Mouse (Mus musculus): ENCODE measurements around the gene Morn5. TPM values are rescaled to one million over a fixed set of nuclear protein-coding genes. Genes with fewer than 3 reads are reported as not detected.

Gene Morn5
- polyA plus RNA-seq, 1 experiment: 2.3 TPM

GRCm38 (mm10) chr2:36093914-36094475 lies 44.7 kb downstream of the Morn5 start:
- DNase-seq (ENCODE audit: low read depth): no peak
- TF ChIP-seq CTCF (IDR thresholded peaks at IDR 0.05; ENCODE audit: borderline replicate concordance, extremely low read depth, insufficient read depth, insufficient read length): no peak
- TF ChIP-seq POLR2A (IDR thresholded peaks at IDR 0.05; ENCODE audit: borderline replicate concordance, extremely low read depth, insufficient read depth, insufficient read length, poor library complexity, severe bottlenecking): no peak

GRCm38 (mm10) chr2:36097129-36097815 lies 48.0 kb downstream of the Morn5 start:
- no peak for DNase-seq (ENCODE audit: low read depth)
- TF ChIP-seq POLR2A (IDR thresholded peaks at IDR 0.05; ENCODE audit: borderline replicate concordance, extremely low read depth, insufficient read depth, insufficient read length, poor library complexity, severe bottlenecking) (no peak), CTCF (IDR thresholded peaks at IDR 0.05; ENCODE audit: borderline replicate concordance, extremely low read depth, insufficient read depth, insufficient read length) (no peak)

DNA sequence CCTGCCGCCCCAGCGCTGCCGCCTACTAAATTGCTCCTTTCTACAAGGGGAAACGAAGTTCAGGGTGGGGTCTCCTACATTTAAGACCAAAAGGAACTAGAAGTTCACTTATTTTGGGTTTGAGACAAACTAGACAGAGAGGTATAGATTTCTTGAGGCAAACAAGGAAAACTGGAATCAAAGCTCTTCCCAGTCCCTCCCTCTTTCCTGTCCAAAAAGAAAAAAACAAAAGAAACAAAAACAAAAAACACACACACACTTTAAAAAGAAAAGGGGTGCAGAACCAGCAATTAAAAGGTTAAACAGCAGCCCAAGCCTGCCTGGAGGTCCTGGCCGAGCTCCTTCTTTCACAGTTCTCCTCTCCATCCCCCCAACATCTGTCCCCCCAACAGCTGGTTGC lies 48.8 kb downstream of the Morn5 start:
- no peak for DNase-seq (ENCODE audit: low read depth)
- TF ChIP-seq POLR2A (IDR thresholded peaks at IDR 0.05; ENCODE audit: borderline replicate concordance, extremely low read depth, insufficient read depth, insufficient read length, poor library complexity, severe bottlenecking) (no peak), CTCF (IDR thresholded peaks at IDR 0.05; ENCODE audit: borderline replicate concordance, extremely low read depth, insufficient read depth, insufficient read length) (no peak)

DNA sequence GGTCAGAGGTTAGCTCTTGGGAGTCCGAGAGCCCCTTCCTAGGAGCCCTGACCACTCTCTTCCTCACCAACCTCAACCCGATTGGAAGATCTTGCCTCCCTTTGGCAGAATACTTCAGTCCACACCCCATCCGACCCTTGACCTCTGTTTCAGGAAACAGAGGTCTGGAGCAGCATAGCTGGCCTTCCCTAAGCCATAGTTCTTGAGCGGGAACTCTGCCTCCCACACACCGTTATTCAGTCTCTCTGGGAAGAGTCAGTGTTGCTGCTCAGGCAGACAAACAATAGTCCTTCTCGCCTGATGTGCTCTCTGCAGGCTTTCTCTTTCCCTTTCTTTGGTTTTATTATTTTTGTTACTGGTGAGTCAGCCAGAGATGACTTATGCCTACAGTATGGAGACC lies 50.5 kb downstream of the Morn5 start:
- no peak for TF ChIP-seq CTCF (IDR thresholded peaks at IDR 0.05; ENCODE audit: borderline replicate concordance, extremely low read depth, insufficient read depth, insufficient read length)
- DNase-seq (ENCODE audit: low read depth): no peak

GRCm38 (mm10) chr2:36101866-36102558 lies 52.8 kb downstream of the Morn5 start:
- DNase-seq (ENCODE audit: low read depth): no peak
- TF ChIP-seq POLR2A (IDR thresholded peaks at IDR 0.05; ENCODE audit: borderline replicate concordance, extremely low read depth, insufficient read depth, insufficient read length, poor library complexity, severe bottlenecking) (no peak), CTCF (IDR thresholded peaks at IDR 0.05; ENCODE audit: borderline replicate concordance, extremely low read depth, insufficient read depth, insufficient read length) (no peak)

- TF ChIP-seq POLR2A (IDR thresholded peaks at IDR 0.05; ENCODE audit: borderline replicate concordance, extremely low read depth, insufficient read depth, insufficient read length, poor library complexity, severe bottlenecking): no peak
- TF ChIP-seq CTCF (IDR thresholded peaks at IDR 0.05; ENCODE audit: borderline replicate concordance, extremely low read depth, insufficient read depth, insufficient read length): no peak
- peak; percentile 51 for DNase-seq (ENCODE audit: low read depth)
Measured at GRCm38 (mm10) chr2:36102559-36102946, 53.3 kb downstream of the Morn5 start.

DNA sequence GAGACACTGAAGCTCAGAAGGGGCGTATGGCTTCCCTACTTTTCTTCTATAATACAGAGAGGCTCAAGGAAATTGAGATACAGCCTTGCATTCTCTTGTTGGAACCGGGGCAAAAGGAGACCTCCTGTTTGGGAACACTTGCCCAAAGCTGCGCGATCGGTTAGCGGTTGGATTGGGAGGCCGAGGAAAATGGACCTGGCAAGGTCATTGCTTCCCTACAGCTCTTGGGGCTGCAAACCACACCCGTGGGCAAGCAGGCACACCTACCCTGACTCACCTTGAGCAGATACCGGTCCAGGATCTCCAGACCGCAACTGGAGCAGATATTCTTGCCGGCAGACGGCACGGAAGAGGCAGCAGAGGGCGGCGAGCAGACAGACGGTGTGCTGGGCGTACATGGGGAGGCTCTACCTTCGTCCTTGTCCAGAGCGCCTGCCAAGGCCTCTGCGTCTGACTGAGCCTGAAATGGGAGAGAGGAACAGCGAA lies 53.9 kb downstream of the Morn5 start:
- DNase-seq (ENCODE audit: low read depth): no peak
- no peak for TF ChIP-seq POLR2A (IDR thresholded peaks at IDR 0.05; ENCODE audit: borderline replicate concordance, extremely low read depth, insufficient read depth, insufficient read length, poor library complexity, severe bottlenecking)
- no peak for TF ChIP-seq CTCF (IDR thresholded peaks at IDR 0.05; ENCODE audit: borderline replicate concordance, extremely low read depth, insufficient read depth, insufficient read length)

GRCm38 (mm10) chr2:36103555-36104367 lies 54.5 kb downstream of the Morn5 start:
- no peak for TF ChIP-seq POLR2A (IDR thresholded peaks at IDR 0.05; ENCODE audit: borderline replicate concordance, extremely low read depth, insufficient read depth, insufficient read length, poor library complexity, severe bottlenecking)
- no peak for TF ChIP-seq CTCF (IDR thresholded peaks at IDR 0.05; ENCODE audit: borderline replicate concordance, extremely low read depth, insufficient read depth, insufficient read length)
- DNase-seq (ENCODE audit: low read depth): peak; percentile 82

DNA sequence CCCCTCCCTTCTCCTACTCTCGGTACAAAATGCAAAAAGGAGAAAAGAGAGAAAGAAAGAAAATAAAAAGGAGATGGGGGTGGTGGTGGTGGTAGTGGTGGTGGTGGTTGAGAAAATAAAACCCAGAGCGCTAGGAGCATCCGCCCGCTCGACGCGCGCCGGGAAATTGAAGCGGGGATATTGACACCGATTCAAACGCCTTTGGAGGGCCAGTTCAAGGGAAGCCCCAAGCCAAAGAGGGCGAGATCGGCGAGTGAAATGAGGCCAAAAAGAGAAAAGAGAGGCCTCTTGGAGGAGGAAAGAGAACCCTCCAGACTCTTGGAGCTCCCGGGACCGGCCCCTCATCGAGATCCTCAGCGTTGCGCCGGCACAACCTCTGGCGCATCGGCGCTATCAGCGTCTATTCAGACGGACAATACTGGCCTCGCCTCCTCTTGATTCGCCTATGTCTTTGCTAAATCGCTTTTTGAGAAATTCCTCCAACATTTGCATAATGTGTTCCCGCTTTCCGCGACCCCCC lies 55.2 kb downstream of the Morn5 start:
- TF ChIP-seq POLR2A (IDR thresholded peaks at IDR 0.05; ENCODE audit: borderline replicate concordance, extremely low read depth, insufficient read depth, insufficient read length, poor library complexity, severe bottlenecking): no peak
- no peak for TF ChIP-seq CTCF (IDR thresholded peaks at IDR 0.05; ENCODE audit: borderline replicate concordance, extremely low read depth, insufficient read depth, insufficient read length)
- peak; percentile 64 for DNase-seq (ENCODE audit: low read depth)

DNA sequence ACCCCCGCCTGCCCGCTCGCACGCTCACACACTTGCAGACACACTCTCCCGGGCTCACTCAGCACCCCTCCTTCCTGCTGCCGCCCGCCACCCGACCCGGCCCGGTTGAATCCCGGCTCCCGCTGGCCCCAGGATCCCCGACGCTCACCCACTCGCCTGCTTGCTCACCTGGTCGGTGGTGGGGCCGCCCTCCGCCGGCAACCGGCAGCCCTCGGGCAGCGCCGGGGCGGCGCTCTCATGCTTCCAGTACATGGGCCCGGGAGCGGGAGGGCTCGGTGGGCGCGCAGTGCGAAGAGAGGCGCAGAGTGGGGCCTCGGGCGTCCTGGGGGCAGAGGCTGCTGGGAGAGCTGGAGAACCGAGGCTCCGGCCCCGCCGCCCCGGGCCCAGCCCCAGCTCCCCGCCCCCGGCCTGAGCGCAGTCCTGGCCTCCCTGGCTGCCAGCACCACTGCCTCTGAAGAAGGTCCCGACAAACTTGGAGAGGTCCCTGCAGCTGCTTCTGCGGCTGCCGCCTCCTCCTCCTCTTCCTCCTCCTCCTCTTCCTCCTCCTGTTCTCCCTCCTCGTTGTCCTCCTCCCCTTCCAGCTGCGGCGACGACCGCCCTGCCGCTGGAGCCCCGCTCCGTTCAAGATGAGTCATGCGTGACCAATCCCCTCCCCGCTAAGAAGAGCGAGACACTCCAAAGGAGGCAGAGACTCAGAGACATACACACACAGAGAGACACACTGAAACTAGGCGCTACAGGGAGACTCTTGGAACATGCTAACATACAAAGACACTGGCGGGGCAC lies 55.9 kb downstream of the Morn5 start, which contains the start of gene Lhx6:
Lhx6 (minus strand) TSS at position 453 of the 786 bp plus-strand sequence.
- TF ChIP-seq POLR2A (IDR thresholded peaks at IDR 0.05; ENCODE audit: borderline replicate concordance, extremely low read depth, insufficient read depth, insufficient read length, poor library complexity, severe bottlenecking) (no peak), CTCF (IDR thresholded peaks at IDR 0.05; ENCODE audit: borderline replicate concordance, extremely low read depth, insufficient read depth, insufficient read length) (no peak)
- peak; percentile 45 for DNase-seq (ENCODE audit: low read depth)
